Mouse (Mus musculus) ES-Bruce4 (cell line): Measurements from ENCODE around the gene Efna1.

Experiments used
- CTCF ChIP-seq: IDR thresholded peaks from one replicate; pipeline ENCODE4 v1.8.1; 2011; ENCODE audit warnings: low read depth, low read length
- EP300 ChIP-seq: IDR thresholded peaks from 2 replicates; pipeline ENCODE4 v1.6.1; 2011; ENCODE audit warnings: low read depth, low read length; ENCODE audit not compliant: insufficient read depth
- POLR2A ChIP-seq: IDR thresholded peaks from one replicate; pipeline ENCODE4 v1.8.1; 2011; ENCODE audit warnings: low read length; ENCODE audit not compliant: insufficient read depth

- TF ChIP-seq CTCF (no peak), EP300 (no peak), POLR2A (no peak)
Measured at GRCm38 (mm10) chr3:89327371-89327870, 46.5 kb upstream of the Efna1 start.
